Mouse (Mus musculus) heart, postnatal 14 days (tissue): ENCODE data around the gene Sesn1. TPM values are rescaled to one million over a fixed set of nuclear protein-coding genes. Genes with fewer than 3 reads are reported as not detected.

Source experiments
- DNase-seq, 2 experiments: peaks; one replicate each; pipeline ENCODE4 v3.0.0; 2021 to 2022
- intact Hi-C: fragments of 180-260 bp; cut with DNase I; formaldehyde crosslinking; loops from one replicate; pipeline ENCODE4 v1.15.1; 2025
- total RNA-seq, 2 experiments: library from RNA; stranded (reverse); gene quantifications; 2 replicates each; pipeline ENCODE4 v1.2.3; 2021

Sesn1 gene
- total RNA-seq, 2 experiments from 2014 or later: 109 to 113 TPM

DNA sequence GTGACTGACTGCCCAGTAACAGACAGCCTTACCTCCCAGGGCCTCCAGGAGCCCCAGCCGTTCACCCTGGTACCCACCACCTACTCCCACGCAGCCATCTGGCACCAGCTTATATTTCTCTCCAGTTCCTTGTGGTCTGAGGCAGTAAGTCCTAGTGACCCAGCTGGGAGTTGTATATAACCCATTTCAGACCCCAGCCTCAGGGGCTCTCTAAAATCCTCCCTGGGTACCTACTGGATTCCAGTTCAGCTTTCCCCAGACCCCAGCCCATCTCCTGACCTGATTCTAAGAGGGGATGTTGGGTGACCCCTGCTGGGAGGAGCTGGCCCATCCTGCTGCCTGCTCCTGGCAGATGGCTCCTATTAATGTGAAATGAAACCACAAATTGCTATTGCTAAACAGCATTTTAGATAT is 50.5 kb downstream of the Sesn1 start:
- intact Hi-C loops: no loop called here
- no peak for DNase-seq

DNA sequence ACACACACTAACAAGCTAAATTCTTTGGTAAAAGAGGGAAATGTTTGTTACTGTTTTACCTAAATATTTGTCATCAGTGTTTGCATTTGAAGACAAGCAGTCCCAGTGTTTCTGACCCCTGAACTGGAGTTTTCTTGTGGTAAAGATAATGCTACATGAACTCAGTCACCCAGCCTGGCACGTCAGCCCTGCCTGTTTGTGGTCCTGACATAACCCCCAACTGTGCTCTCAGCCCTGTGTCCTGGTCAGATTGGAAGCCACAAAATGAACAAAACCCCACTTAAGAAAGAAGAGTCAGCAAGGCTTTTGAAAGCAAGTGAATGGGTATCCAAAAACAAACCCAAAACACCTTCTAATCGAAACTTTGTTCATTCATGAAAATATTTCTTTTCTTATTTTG is 53.3 kb downstream of the Sesn1 start:
- no peak for DNase-seq
- intact Hi-C loops: no loop called here

DNA sequence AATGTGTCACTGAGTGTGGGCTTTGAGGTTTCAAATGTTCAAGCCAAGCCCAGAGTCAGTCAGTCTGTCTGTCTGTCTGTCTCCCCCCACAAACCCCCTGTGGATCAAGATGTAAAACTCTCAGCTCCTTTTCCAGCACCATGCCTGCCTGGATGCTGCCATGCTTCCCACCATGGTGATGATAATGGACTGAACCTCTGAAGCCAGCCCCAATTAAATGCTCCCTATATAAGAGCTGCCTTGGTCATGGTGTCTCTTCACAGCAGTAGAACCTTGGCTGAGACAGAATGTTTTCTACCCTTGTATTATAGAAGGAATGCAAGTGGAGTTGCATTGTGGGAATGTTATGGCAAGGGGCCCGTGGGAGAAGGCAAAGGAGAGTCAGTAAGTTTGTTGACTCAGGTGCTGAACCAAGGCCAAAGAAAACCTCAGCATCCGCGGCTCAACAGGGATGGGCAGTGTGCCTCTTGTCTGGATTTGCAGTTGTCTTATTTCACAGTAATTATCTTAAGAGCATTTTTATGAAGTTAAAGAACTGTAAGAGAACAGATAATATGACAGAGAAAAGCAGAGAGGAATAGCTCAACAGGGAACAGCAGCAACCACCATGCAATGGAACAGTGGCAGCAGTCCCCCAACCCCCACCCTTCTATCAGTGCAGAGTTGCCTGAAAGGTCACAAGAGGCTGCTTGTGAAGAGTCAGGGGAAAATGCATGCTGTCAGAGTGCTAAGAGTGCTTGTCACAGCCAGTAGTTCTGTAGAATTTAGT is 56.5 kb downstream of the Sesn1 start:
- peak in 1 of 2 experiments; percentile 58 for DNase-seq
- intact Hi-C loops: no loop called here

- DNase-seq: no peak
- intact Hi-C loops: no loop called here
These were observed 57.1 kb downstream of the Sesn1 start for GRCm38 (mm10) chr10:41866838-41867154.

GRCm38 (mm10) chr10:41867956-41868355 is 58.2 kb downstream of the Sesn1 start:
- intact Hi-C loops: no loop called here
- DNase-seq: no peak

DNA sequence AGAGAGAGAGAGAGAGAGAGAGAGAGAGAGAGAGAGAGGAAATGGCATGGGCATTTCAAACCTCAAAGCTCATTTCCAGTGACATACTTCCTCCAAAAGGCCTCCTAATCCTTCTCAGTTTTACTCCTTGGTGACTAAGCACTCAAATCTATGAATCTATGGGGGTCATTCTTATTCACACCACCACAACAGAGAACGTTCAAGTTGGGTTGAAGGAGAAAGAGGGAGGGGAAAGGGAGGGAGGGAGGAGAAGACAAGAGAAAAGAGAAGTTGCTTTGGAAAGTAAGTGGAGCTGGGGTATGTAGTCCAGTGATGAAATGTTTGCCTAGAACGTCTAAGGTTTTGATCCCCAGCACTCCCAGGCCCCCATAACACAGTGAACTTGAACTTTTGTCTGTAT is 60.4 kb downstream of the Sesn1 start:
- intact Hi-C loops: no loop called here

GRCm38 (mm10) chr10:41871564-41871963 is 61.8 kb downstream of the Sesn1 start:
- no peak for DNase-seq
- intact Hi-C loops: no loop called here

More for the DNA sequence above, 60.4 kb downstream of the Sesn1 start:
- DNase-seq: no peak

- no peak for DNase-seq
- intact Hi-C loops: no loop called here
These were observed 65.9 kb downstream of the Sesn1 start for GRCm38 (mm10) chr10:41875624-41876023.

DNA sequence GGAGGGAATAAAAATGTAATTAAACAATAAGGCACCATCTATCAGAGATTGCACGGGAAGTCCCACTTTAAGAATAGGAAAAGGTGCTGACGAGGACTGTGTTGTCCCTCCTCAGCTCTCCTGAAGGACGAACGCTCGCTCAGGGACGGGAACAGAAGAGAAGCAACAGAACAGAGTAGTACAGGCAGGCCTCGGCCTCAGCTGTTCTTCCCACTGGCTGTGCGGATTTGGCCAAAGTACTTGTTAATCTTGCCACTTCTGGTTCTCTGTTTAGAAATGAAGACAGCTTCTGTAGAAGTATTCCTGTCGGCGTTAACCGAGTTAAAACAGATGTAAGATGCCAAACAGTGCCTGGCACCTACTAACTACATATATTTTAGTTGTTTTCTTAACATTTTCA is 68.6 kb downstream of the Sesn1 start:
- no peak for DNase-seq
- intact Hi-C loops: no loop called here

DNA sequence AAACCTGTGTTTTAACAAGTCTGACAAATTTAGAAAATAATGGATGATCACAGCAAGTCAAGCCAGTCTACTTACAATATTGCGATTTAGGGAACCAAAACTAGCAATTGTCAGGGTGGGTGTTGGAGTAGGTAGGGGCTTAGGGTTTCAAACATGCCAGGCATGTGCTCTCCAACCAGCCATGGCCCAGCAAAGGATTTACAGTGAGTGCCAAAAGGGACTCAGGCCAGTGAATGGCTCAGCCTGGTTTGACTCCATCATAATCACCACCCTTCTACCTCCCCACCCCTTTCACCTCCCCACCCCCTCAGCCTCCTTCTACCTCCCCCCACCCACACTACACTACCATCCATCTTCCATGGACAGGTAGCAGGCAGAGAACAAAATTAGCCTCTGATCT is 69.9 kb downstream of the Sesn1 start:
- intact Hi-C loops: no loop called here

GRCm38 (mm10) chr10:41880206-41880605 is 70.5 kb downstream of the Sesn1 start:
- intact Hi-C loops: no loop called here
- DNase-seq: no peak

More for the DNA sequence above, 69.9 kb downstream of the Sesn1 start:
- DNase-seq: no peak

DNA sequence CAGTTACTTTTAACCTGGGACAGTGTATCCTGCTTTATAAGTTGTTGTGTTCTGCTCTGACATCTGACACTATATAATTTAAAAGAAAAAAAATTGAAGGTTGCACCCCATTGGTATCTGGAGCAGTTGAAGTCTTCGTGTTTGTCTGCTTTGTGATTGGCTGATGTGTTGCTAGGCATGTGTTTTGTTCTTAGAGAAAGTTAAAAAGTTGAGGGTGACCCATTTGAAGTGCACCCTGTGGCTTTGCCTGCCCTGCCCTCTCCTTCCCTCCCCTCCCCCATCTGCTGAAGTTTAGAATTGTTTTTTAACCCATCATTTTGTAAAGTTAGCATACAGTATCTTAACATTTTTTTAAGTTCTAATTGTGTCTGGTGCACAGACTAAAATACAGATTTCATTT is 71.0 kb downstream of the Sesn1 start:
- DNase-seq: no peak
- intact Hi-C loops: no loop called here

GRCm38 (mm10) chr10:41881438-41881837 is 71.7 kb downstream of the Sesn1 start:
- no peak for DNase-seq
- intact Hi-C loops: no loop called here

DNA sequence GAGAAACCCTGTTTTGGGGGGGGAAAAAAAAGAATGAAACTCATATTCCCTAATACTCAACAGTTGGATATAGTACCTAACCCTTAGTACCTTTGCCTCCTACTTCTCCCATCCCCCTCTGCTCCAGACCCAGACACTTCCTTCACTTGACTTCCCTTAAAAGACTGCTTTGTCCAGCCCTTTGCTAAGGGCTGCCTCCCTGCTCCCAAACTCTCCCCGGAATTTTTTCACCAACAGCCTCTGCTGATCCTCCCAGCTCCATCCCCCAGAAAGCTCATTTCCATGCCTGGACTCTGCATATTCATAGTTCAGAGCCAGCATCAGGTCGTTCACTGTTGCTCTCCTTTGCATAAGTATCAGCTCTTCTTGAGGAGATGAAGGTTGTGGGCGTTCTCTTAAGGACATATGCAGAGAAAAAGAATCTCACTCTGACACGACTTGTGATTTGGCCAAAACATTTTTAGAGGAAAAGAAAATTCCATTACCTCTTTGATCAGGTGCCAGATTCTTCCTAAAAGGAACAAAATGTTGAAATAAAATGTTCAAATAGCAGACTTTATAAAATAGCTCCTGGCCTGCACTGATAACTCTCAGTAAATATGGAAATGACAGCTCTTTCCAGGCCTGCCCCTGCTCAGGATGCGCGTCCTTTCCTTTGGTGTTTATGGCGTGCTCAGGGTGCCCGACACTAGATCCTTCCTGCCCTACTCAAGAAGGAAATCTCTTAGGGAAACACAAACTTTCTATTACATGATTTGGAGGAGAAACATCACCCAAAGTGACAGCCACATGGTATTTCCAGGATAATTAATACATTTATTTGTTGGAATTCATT is 74.2 kb downstream of the Sesn1 start:
- intact Hi-C loops: no loop called here
- no peak for DNase-seq

DNA sequence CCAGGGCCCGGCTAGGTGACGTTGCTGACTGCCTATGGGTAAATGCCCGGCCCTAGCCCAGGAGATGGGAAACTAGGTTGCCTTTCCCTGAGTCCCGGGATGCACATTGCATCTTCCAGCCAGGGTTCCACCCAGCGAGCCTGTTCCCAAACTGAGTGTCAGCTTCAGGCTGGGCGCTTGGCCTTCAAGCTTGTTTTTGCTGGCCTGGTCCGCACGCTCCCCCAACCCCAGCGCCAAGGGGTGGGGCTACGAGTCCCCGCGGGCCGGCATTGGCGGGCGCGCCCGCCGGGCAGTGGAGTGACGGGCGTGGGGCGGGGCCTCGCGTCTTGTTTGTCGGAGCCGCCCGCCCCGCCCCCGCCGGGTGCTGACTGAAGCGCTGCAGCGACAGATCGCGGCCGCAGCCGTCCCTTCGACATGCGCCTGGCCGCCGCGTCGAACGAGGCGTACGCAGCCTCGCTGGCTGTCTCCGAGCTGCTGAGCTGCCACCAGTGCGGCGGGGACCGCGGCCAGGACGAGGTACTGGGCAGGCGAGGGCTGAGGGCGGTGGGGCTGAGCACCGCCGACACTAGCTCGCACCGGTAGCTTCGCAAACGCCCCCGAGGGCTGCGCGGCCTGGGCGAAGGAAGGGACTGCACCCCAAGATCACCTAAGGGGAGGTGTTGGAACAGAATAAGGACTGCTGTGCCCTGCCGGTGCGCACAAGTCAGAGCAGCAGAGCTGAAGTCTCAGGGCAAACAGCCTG is 77.5 kb downstream of the Sesn1 start:
- intact Hi-C loops: loop anchor here (5.0 kb wide), 2 partner anchors 75 to 390 kb away; partner anchors contain the start of gene Foxo3

GRCm38 (mm10) chr10:41888365-41888941 is 78.7 kb downstream of the Sesn1 start:
- no peak for DNase-seq
- intact Hi-C loops: loop anchor here (5.0 kb wide), 2 partner anchors 76 to 389 kb away; partner anchors contain the start of gene Foxo3

More for the DNA sequence above, 77.5 kb downstream of the Sesn1 start:
- peak; percentile 97 to 99 for DNase-seq

DNA sequence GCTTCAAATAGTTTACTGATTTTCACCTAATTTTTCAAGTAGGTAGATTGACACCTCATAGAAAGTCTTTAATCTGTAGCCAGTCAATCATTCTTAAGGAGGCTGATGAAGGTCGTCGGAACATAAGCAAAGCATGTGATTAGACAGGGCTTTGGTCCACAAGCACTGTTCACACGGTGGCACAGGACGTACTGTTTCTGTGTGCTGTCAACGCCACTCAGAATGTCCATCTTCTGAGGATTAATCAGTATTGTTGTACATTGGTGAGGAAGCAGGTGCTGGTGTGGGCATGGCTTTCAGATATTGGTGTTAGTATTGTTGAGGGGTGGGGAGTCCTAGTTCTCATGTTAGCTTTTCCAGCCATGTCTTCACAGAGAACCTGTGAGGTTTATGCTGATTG is 79.8 kb downstream of the Sesn1 start:
- DNase-seq: no peak
- intact Hi-C loops: loop anchor here (5.0 kb wide), 2 partner anchors 77 to 388 kb away; partner anchors contain the start of gene Foxo3

GRCm38 (mm10) chr10:41890537-41890936 is 80.8 kb downstream of the Sesn1 start:
- intact Hi-C loops: loop anchor here (2.0 to 5.0 kb wide), 2 partner anchors 42 to 60 kb away; no protein-coding TSS in a partner anchor
- no peak for DNase-seq

GRCm38 (mm10) chr10:41891312-41891711 is 81.6 kb downstream of the Sesn1 start:
- DNase-seq: no peak
- intact Hi-C loops: loop anchor here (2.0 to 5.0 kb wide), 2 partner anchors 41 to 61 kb away; no protein-coding TSS in a partner anchor
